Mouse (Mus musculus) fat pad, adult 2 months (tissue): ENCODE results near the gene Olfr622.

ENCODE experiments used
- DNase-seq: peaks from one replicate; pipeline ENCODE4 v3.0.0-alpha.2; 2011; ENCODE audit warnings: low read depth, low spot score; ENCODE audit errors: extremely low read depth

The Olfr622 gene

DNA sequence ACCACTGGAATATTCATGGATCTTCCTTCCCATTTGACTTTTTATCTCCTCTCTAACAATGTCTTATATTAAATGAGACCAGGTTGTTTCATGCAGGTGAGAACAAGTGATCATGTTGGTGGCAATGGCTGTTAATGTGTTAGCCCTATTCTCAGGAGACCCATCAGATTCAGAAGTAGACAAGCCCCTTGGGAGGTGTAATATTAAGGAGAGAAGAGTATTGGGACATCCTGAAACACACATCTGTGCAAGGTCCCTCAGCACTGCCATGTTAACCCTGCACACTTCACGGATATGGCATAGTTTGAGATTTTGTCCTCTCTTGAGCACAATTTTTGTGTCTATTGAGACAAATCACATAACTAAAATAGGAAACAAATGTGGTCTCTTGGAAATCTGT lies at the start of gene Olfr622:
Gene Olfr622 (minus strand): TSS at position 101 of the 400 bp plus-strand sequence.
- no peak for DNase-seq

DNA sequence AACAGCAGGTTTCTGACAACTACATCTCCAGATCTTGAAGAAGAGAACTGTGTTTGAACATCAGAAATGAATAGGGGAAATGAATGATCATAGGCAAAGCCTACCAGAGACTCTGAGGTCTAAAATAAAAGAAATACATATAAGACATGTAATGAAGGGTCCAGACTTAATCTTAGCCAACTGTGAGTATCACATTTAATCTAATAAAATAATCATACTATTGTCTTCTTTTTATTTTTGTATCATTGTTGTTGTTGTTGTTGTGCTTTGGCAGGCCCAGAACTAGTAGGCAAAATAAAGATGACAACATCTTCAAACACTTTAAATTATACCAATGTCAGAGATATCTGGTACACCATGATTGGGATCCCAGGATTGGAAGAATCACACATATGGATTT lies 39.9 kb upstream of the Olfr622 start, which contains the start of gene Olfr625-ps1:
Gene Olfr625-ps1 (plus strand): TSS at position 301 of the 400 bp plus-strand sequence.
- DNase-seq: no peak

DNA sequence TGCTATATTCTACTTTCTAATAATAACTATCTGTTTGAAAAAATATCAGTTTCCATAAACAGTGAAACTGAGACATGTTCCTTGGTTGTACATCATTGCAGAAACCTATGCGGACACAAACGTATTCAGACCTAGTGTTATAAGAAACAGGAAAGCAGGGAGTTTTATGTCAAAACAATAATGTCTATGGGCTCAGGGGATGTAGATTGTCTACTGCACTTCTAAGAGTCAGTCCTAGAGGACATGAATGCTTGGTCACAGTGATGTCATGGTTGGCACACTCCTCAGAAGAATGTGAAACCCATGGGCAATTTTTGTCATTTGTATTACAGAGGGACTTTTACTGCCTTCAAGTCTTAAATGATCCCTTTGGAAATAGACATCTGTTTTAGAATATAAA lies 28.6 kb upstream of the Olfr622 start, which contains the start of gene Olfr624:
Gene Olfr624 (minus strand): TSS at position 101 of the 400 bp plus-strand sequence.
- no peak for DNase-seq

DNA sequence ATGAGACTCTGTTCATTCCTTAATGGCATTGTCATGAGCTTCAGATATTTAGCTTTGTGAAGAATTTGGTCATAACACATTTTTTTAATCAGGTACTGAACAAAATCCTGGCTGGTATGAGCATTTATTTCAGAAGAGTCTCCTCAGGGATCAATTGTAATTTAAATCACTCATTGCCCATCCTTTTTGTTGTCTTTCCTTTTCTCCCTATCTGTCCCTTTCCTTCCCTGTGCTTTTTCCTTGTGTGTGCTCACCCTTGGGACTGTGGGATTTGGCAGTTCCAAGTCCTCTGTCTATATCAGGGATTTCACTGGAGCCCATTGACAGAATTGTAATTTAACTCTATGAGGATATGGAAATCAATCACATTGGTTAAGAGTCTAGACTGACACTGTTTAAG lies 21.1 kb upstream of the Olfr622 start, which contains the start of gene Olfr623:
Gene Olfr623 (minus strand): TSS at position 101 of the 400 bp plus-strand sequence.
- DNase-seq: no peak

DNA sequence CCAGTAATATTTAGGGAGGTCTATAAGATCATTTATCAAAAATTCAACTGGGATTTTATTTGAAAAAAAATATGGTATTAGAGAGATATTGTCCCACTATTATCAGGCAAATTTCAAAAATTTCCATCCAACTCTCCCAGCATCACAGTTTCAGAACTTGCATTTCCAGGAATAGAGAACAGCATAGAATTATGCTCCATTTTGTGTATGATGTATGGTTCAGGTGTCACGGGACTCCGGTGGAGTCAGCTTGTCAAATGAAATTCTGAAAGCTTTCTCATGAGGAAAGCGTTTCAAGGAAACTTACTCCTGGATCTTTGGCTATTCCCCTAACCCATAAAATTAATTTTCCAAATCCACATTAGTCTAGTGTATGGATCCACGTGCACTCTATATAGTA lies 1.6 kb upstream of the Olfr622 start:
- no peak for DNase-seq

DNA sequence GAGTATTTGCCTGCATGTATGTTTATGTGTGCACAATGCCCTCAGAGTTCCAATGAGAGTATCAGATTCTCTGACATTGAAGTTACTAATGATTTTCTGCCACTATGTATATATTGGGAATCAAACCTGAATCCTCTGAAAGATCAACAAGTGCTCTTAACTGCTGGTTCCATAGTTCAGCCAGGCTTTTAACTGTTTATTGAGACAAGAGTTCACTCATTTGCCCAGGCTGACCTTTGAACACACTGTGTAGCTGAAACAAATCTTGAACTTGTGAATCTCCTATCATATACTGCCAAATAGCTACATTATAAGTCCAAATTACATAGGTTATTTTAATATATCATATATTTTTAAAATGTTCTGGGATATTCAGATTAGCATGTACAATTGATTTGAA lies 5.7 kb downstream of the Olfr622 start:
- DNase-seq: no peak

DNA sequence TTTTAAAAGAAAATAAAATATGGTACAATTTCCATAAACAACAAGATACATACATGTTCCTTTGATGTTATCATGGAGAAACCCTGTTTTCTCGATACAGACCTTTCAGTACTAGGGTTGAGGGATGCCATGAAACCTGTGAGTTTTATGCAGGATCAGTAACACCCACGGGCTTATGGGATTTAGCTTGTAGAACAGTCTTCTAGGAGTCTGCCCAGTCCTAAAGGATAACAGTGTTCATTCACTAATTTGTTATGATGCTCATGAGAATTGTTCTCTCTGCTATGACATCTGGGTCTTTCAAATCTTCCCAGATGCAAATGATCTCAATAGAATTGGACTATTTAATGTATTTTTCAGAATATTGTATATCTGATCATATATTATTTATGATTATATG lies 30.1 kb downstream of the Olfr622 start, which contains the start of gene Olfr620:
Gene Olfr620 (minus strand): TSS at position 101 of the 400 bp plus-strand sequence.
- DNase-seq: no peak

DNA sequence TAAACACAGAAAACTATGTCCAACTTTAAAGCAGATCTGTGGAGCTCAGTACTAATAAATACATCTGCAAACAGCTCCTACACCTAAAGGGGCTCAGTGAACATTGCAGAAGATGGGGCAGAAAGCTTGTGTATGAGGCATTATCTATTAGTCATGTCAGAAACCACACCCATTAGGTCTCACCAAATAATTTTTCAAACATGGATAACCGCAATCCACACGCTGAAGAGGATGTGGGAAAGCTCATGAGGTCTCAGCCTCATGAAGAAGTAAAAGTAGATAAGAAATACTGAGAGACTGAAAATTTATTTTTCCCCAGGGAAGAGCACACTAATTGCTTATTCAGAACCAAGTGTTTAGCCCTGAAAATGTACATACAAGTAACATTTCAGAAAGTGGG lies 35.1 kb downstream of the Olfr622 start:
- DNase-seq: no peak

DNA sequence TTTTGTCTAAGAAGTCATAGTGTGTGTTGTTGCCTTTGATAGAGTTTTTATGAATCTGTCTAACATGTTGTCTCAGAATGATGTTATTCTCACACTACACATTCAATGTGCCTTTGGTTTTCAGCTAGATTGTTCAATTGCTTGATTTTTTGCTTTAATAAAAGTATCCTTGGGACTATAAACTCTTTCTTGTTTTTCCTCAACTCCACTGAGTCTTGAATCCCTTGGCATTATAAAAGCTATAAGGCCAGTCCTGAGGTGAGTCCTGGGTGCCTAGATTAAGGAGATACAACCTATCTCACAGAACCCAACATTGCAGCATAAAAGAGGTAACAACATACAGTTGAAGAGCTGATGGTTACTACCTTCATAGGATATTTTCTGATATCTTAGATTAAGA lies 42.2 kb downstream of the Olfr622 start, which contains the start of gene Olfr619:
Gene Olfr619 (plus strand): TSS at position 301 of the 400 bp plus-strand sequence.
- no peak for DNase-seq

DNA sequence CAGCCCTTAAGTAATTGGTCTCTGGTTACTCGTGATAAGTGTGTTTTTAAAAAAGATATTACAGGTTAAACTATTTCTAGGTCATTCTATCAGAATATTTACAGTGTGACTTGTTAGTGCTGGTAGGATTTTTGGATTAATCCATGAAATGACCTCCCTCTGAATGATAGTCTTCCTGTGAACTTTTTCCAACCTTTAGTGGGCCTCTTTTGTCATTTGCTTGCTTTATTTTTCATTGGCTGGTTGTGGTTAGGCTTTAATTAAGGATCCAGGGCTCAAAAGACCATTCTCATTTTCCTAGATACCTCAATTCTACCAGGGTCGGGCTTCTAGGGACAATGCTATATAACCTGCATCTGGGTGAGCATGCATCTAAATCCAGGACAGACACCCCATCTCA lies 52.7 kb downstream of the Olfr622 start, which contains the start of gene Olfr618:
Gene Olfr618 (plus strand): TSS at position 301 of the 400 bp plus-strand sequence.
- DNase-seq: no peak
